Mouse (Mus musculus): ENCODE results near the gene Ruvbl1.

- TF ChIP-seq POLR2A (IDR thresholded peaks at IDR 0.05; ENCODE audit: borderline replicate concordance, control insufficient read depth, low read depth, low read length) (no peak), CTCF (IDR thresholded peaks at IDR 0.05; ENCODE audit: control insufficient read depth, insufficient read depth, low read length) (no peak)
Measured at GRCm38 (mm10) chr6:88489834-88490233, 24.6 kb downstream of the Ruvbl1 start.
